Comparison of ENCODE assay signal across 24 mouse cellular contexts in genomic region chr17:5037199-5037598, GRCm38 (mm10). TPM values are rescaled to one million over a fixed set of nuclear protein-coding genes. Genes with fewer than 3 reads are reported as not detected.
DNase-seq lines count a peak whose midpoint lies in the region; ATAC-seq lines count a peak whose summit lies in the region.
"Had no signal": no experiment of that assay in that cellular context is flagged by ENCODE, and none has a peak within 500 bp of the region (broad histone marks: within the 10 kb centered on the region; RNA-seq: fewer than 3 reads in every experiment).

No protein-coding gene starts in this region.

- no peak overlapping the region for H3K4me3 ChIP-seq in hindbrain, embryonic 15.5 days
- H3K4me3 ChIP-seq in hindbrain, embryonic 10.5 days, result no peak overlapping the region
- H3K4me3 ChIP-seq in neural tube, embryonic 15.5 days (replicated peaks), result no peak overlapping the region
- H3K4me3 ChIP-seq: erythroblast, embryonic 14.5 days; forebrain, embryonic 12.5 days; forebrain, embryonic 15.5 days; heart, embryonic 12.5 days; heart, embryonic 15.5 days had no signal

- no peak overlapping the region for H3K27ac ChIP-seq in hindbrain, embryonic 15.5 days (replicated peaks)
- H3K27ac ChIP-seq in hindbrain, embryonic 10.5 days, result no peak overlapping the region
- H3K27ac ChIP-seq in neural tube, embryonic 15.5 days (replicated peaks), result no peak overlapping the region
- H3K27ac ChIP-seq: forebrain, embryonic 12.5 days; forebrain, embryonic 15.5 days; heart, embryonic 15.5 days had no signal

- peak; percentile 63; the same call in 1 of the 2 replicates for ATAC-seq in hindbrain, embryonic 15.5 days (ENCODE audit: low FRiP score, low read depth)
- ATAC-seq in neural tube, embryonic 15.5 days (ENCODE audit: low FRiP score), result 0 out of 2 replicates have a peak, but pooled peaks have one; percentile 39
- ATAC-seq: forebrain, embryonic 15.5 days; intestine, postnatal 0 days had no signal

- no peak for DNase-seq in hindbrain, embryonic 10.5 days (ENCODE audit: low spot score)
- peak; percentile 40 for DNase-seq in kidney, adult 11 months
- no peak for DNase-seq in kidney, postnatal 4 days
- no peak for DNase-seq in neural tube, embryonic 10.5 days (ENCODE audit: extremely low spot score, low spot score)
- no peak for DNase-seq in cerebellum, postnatal 4 days (ENCODE audit: low spot score in 2 of 2)
- DNase-seq: adrenal gland, adult 2 months; adrenal gland, postnatal 14 days; cerebellum, adult 11 months; cerebellum, adult 2 months; cerebellum, adult 9-11 months; cerebellum, postnatal 25 days; embryo, embryonic 11 days; gastrocnemius, postnatal 25 days; heart, adult 18-20 months; heart, postnatal 10 days; heart, postnatal 36 days had no signal

- no peaks in the 10 kb centered on the region for H3K9me3 ChIP-seq in hindbrain, embryonic 15.5 days
- no peaks in the 10 kb centered on the region for H3K9me3 ChIP-seq in hindbrain, embryonic 10.5 days
- H3K9me3 ChIP-seq in neural tube, embryonic 15.5 days (replicated peaks), result no peaks in the 10 kb centered on the region
- H3K9me3 ChIP-seq: forebrain, embryonic 12.5 days; forebrain, embryonic 15.5 days; heart, embryonic 12.5 days; heart, embryonic 15.5 days had no signal

- no peak overlapping the region for H3K4me2 ChIP-seq in hindbrain, embryonic 15.5 days
- no peak overlapping the region for H3K4me2 ChIP-seq in neural tube, embryonic 15.5 days
- H3K4me2 ChIP-seq: forebrain, embryonic 12.5 days; forebrain, embryonic 15.5 days; heart, embryonic 12.5 days; heart, embryonic 15.5 days had no signal

- peaks cover 19% of the 10 kb centered on the region for H3K4me1 ChIP-seq in hindbrain, embryonic 15.5 days (replicated peaks)
- H3K4me1 ChIP-seq in hindbrain, embryonic 10.5 days (replicated peaks), result peaks cover 7% of the 10 kb centered on the region
- H3K4me1 ChIP-seq in neural tube, embryonic 15.5 days, result peaks cover 36% of the 10 kb centered on the region
- H3K4me1 ChIP-seq: forebrain, embryonic 15.5 days had no signal

- no peaks in the 10 kb centered on the region for H3K27me3 ChIP-seq in hindbrain, embryonic 15.5 days
- no peaks in the 10 kb centered on the region for H3K27me3 ChIP-seq in hindbrain, embryonic 10.5 days (ENCODE audit: insufficient read depth, poor library complexity, severe bottlenecking)
- no peaks in the 10 kb centered on the region for H3K27me3 ChIP-seq in neural tube, embryonic 15.5 days (replicated peaks)
- H3K27me3 ChIP-seq: forebrain, embryonic 12.5 days; forebrain, embryonic 15.5 days; heart, embryonic 12.5 days; heart, embryonic 15.5 days had no signal

- H3K9ac ChIP-seq in hindbrain, embryonic 15.5 days, result no peak overlapping the region
- H3K9ac ChIP-seq in neural tube, embryonic 15.5 days (replicated peaks), result no peak overlapping the region
- H3K9ac ChIP-seq: forebrain, embryonic 12.5 days; forebrain, embryonic 15.5 days; heart, embryonic 12.5 days; heart, embryonic 15.5 days had no signal

- 76% methylated on average over 8 of the region's 8 CpGs for WGBS in hindbrain, embryonic 15.5 days
- WGBS in hindbrain, embryonic 10.5 days, result 88% methylated on average over 8 of the region's 8 CpGs
- 73% methylated on average over 8 of the region's 8 CpGs for WGBS in neural tube, embryonic 15.5 days

- no peaks in the 10 kb centered on the region for H3K36me3 ChIP-seq in hindbrain, embryonic 15.5 days
- H3K36me3 ChIP-seq in hindbrain, embryonic 10.5 days, result peaks cover 18% of the 10 kb centered on the region
- no peaks in the 10 kb centered on the region for H3K36me3 ChIP-seq in neural tube, embryonic 15.5 days

RNA-seq across cellular contexts. Expression of gene Arid1b, which starts 43.1 kb away (rescaled TPM):
- polyA plus RNA-seq in hindbrain, embryonic 15.5 days (2015; fragmentation: Nextera tagmentation; extraction: Ambion mirVana), result 12.5 and 14.3 TPM in 2 replicates
- 10.4 and 11.7 TPM in 2 replicates for polyA plus RNA-seq in hindbrain, embryonic 10.5 days (2016; fragmentation: Nextera tagmentation; extraction: Ambion mirVana)
- polyA plus RNA-seq in neural tube, embryonic 15.5 days (2015; fragmentation: Nextera tagmentation; extraction: Ambion mirVana), result 12.5 and 13.5 TPM in 2 replicates
